Mouse (Mus musculus) forebrain, embryonic 10.5 days (tissue): ENCODE measurements around the gene Plxnb1. TPM values are rescaled to one million over a fixed set of nuclear protein-coding genes. Genes with fewer than 3 reads are reported as not detected.
"Not testable (repeated sequence)": the region's sequence is repeated elsewhere in the genome, so short reads cannot be mapped to it uniquely, and the experiment has no call there.

ENCODE experiments used
- DNase-seq: peaks from one replicate; pipeline ENCODE4 v3.0.0-alpha.2; 2017; ENCODE audit warnings: low spot score; ENCODE audit errors: extremely low spot score
- H3K27ac ChIP-seq: fragments of 300-500 bp; sonication (generic); 2 replicates; pipeline ENCODE4 v1.5.1; 2016; ENCODE audit warnings: mild to moderate bottlenecking
- H3K27me3 ChIP-seq: fragments of 300-500 bp; sonication (generic); 2 replicates; pipeline ENCODE4 v1.6.1; 2016; ENCODE audit warnings: mild to moderate bottlenecking; ENCODE audit not compliant: poor library complexity, severe bottlenecking
- H3K36me3 ChIP-seq: fragments of 300-500 bp; sonication (generic); replicated peaks from 2 replicates; pipeline ENCODE4 v1.6.1; 2016; ENCODE audit warnings: mild to moderate bottlenecking, moderate library complexity
- H3K4me1 ChIP-seq: fragments of 300-500 bp; sonication (generic); 2 replicates; pipeline ENCODE4 v1.6.1; 2016
- H3K4me3 ChIP-seq: fragments of 300-500 bp; sonication (generic); 2 replicates; pipeline ENCODE4 v1.5.1; 2016; ENCODE audit warnings: mild to moderate bottlenecking, moderate library complexity
- H3K9me3 ChIP-seq: fragments of 300-500 bp; sonication (generic); 2 replicates; pipeline ENCODE4 v1.6.1; 2016; ENCODE audit warnings: mild to moderate bottlenecking, moderate library complexity
- WGBS: fragments of 180-500 bp; shearing (Covaris S2); methylation state at CpG from one replicate; pipeline ENCODE4 v1.1.7; 2016; 5-methylcytosine and 5-hydroxymethylcytosine counted together
- polyA plus RNA-seq: library from polyadenylated mRNA; unstranded; fragments of >200 nt; fragmentation: Nextera tagmentation; extraction: Ambion mirVana; gene quantifications from 2 replicates; pipeline ENCODE4 v1.2.1, GENCODE M21; 2016

Gene Plxnb1
- polyA plus RNA-seq, 1 experiment from 2014 or later = 28.9 TPM

GRCm38 (mm10) chr9:109127076-109127475 lies 31.9 kb downstream of the Plxnb1 start:
- Histone ChIP-seq H3K4me1 (no peaks in the 10 kb centered on the region), H3K27ac (no peak overlapping the region), H3K4me3 (no peak overlapping the region), H3K27me3 (no peaks in the 10 kb centered on the region), H3K9me3 (no peaks in the 10 kb centered on the region), H3K36me3 (no peaks in the 10 kb centered on the region)
- no peak for DNase-seq
- WGBS = 93% methylated on average over 4 of the region's 4 CpGs

- 57% methylated on average over 3 of the region's 3 CpGs for WGBS
- Histone ChIP-seq H3K4me3 (no peak overlapping the region), H3K4me1 (no peaks in the 10 kb centered on the region), H3K36me3 (no peaks in the 10 kb centered on the region), H3K9me3 (no peaks in the 10 kb centered on the region), H3K27ac (no peak overlapping the region), H3K27me3 (no peaks in the 10 kb centered on the region)
- DNase-seq = no peak
Observed at GRCm38 (mm10) chr9:109128211-109128610, 33.0 kb downstream of the Plxnb1 start.

GRCm38 (mm10) chr9:109130076-109130475 lies 34.9 kb downstream of the Plxnb1 start:
- H3K4me3 ChIP-seq = no peak overlapping the region
- H3K4me1 ChIP-seq = no peaks in the 10 kb centered on the region
- H3K27ac ChIP-seq = no peak overlapping the region
- WGBS = 91% methylated on average over 5 of the region's 5 CpGs
- no peaks in the 10 kb centered on the region for H3K36me3 ChIP-seq
- H3K27me3 ChIP-seq = no peaks in the 10 kb centered on the region
- DNase-seq = no peak
- no peaks in the 10 kb centered on the region for H3K9me3 ChIP-seq

GRCm38 (mm10) chr9:109140414-109140813 lies 45.2 kb downstream of the Plxnb1 start:
- H3K27me3 ChIP-seq, H3K36me3 ChIP-seq, DNase-seq, H3K4me3 ChIP-seq, H3K4me1 ChIP-seq, H3K27ac ChIP-seq, H3K9me3 ChIP-seq: not testable (repeated sequence)
- WGBS = 70% methylated on average over 4 of the region's 4 CpGs

GRCm38 (mm10) chr9:109161941-109162340 lies 66.8 kb downstream of the Plxnb1 start, which contains the start of gene Fbxw21:
TSS of gene Fbxw21 (minus strand) at chr9:109162041.
- Histone ChIP-seq H3K9me3 (no peaks in the 10 kb centered on the region), H3K36me3 (no peaks in the 10 kb centered on the region), H3K4me1 (no peaks in the 10 kb centered on the region), H3K4me3 (no peak within 1 kb of the TSS), H3K27me3 (no peaks in the 10 kb centered on the region), H3K27ac (no peak within 1 kb of the TSS)
- WGBS = 70% methylated on average over 3 of the region's 3 CpGs
- DNase-seq = no peak

- Histone ChIP-seq H3K9me3 (peaks cover 8% of the 10 kb centered on the region; the same call in 1 of the 2 replicates), H3K36me3 (no peaks in the 10 kb centered on the region), H3K27ac (no peak overlapping the region), H3K4me3 (no peak overlapping the region), H3K4me1 (no peaks in the 10 kb centered on the region), H3K27me3 (no peaks in the 10 kb centered on the region)
- DNase-seq = no peak
Observed at GRCm38 (mm10) chr9:109167316-109167715, 72.1 kb downstream of the Plxnb1 start.

Other genes with a start within 250 kb of the Plxnb1 start
- gene Slc26a6, start 242.1 kb upstream of the Plxnb1 start, polyA plus RNA-seq = 11.5 and 11.6 TPM in 2 replicates
- not detected in 2 replicates for gene Tmem89, start 180.8 kb upstream of the Plxnb1 start, polyA plus RNA-seq
- 468 and 481 TPM in 2 replicates for gene Uqcrc1, start 158.8 kb upstream of the Plxnb1 start, polyA plus RNA-seq
- gene Col7a1, start 141.8 kb upstream of the Plxnb1 start, polyA plus RNA-seq = 1.5 and 2.3 TPM in 2 replicates
- not detected in 2 replicates for gene Ucn2, start 109.4 kb upstream of the Plxnb1 start, polyA plus RNA-seq
- gene Pfkfb4, start 103.6 kb upstream of the Plxnb1 start, polyA plus RNA-seq = 10.5 and 12.4 TPM in 2 replicates
- gene Shisa5, start 56.8 kb upstream of the Plxnb1 start, polyA plus RNA-seq = 29.7 and 31.5 TPM in 2 replicates
- gene Trex1, start 35.7 kb upstream of the Plxnb1 start, polyA plus RNA-seq = 7.6 and 9.1 TPM in 2 replicates
- 34.9 and 35.0 TPM in 2 replicates for gene Atrip, start 21.3 kb upstream of the Plxnb1 start, polyA plus RNA-seq
- 13.3 and 14.7 TPM in 2 replicates for gene Ccdc51, start 12.9 kb upstream of the Plxnb1 start, polyA plus RNA-seq
- gene Tma7, start 12.8 kb upstream of the Plxnb1 start, polyA plus RNA-seq = 793 and 804 TPM in 2 replicates
- gene Fbxw21, start 66.7 kb downstream of the Plxnb1 start, polyA plus RNA-seq = not detected in 2 replicates
- gene Fbxw13, start 100.6 kb downstream of the Plxnb1 start, polyA plus RNA-seq = not detected in 2 replicates
- gene Fbxw20, start 139.4 kb downstream of the Plxnb1 start, polyA plus RNA-seq = not detected in 2 replicates
- not detected in 2 replicates for gene Fbxw14, start 192.3 kb downstream of the Plxnb1 start, polyA plus RNA-seq
- gene Fbxw28, start 244.3 kb downstream of the Plxnb1 start, polyA plus RNA-seq = not detected in 2 replicates